Mouse (Mus musculus) stomach, postnatal 0 days (tissue): ENCODE measurements around the gene Tmem108.

ENCODE experiments used
- CTCF ChIP-seq: IDR thresholded peaks from 2 replicates; pipeline ENCODE4 v1.5.1; 2016; ENCODE audit warnings: antibody characterized with exemption, low read depth, mild to moderate bottlenecking, moderate library complexity
- EP300 ChIP-seq: optimal IDR thresholded peaks from 2 replicates; pipeline ENCODE3; 2016; ENCODE audit warnings: antibody characterized with exemption

GRCm38 (mm10) chr9:103580621-103581020 is 181.0 kb downstream of the Tmem108 start:
- TF ChIP-seq EP300 (no peak), CTCF (no peak)
